Mouse (Mus musculus): ENCODE data around the gene Rps6ka5. TPM values are rescaled to one million over a fixed set of nuclear protein-coding genes. Genes with fewer than 3 reads are reported as not detected.

The Rps6ka5 gene
- 1.9 and 2.5 TPM in 2 replicates for polyA plus RNA-seq (2021; fragmentation: Nextera tagmentation)
- long read RNA-seq, experiment 1, partial matches to known transcripts, result 6 of 11 reads
- long read RNA-seq, experiment 1, other reads (novel, unspliced or antisense), result 5 of 11 reads
- long read RNA-seq, experiment 2, full-length matches to known transcripts, result 22 of 42 reads
- long read RNA-seq, experiment 2, partial matches to known transcripts, result 8 of 42 reads
- long read RNA-seq, experiment 2, other reads (novel, unspliced or antisense), result 12 of 42 reads

DNA sequence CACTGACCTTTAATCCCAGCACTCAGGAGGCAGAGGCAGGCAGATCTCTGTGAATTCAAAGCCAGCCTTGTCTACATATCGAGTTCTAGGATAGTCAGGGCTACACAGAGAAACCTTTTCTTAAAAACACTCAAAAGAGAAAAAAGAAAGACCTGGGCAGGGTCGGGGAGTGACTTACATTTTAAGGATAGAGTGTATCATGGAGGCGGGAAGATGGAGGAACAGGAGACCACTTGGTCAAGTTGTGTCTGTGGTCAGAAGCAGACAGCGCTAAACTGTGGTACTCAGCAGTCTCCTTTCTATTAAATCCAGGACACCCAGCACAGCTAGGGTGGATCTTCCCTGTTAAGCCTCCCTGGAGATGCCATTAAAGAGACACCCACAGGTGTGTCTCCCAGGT, at the start of gene Rps6ka5:
TSS of gene Rps6ka5 (minus strand) at position 333 of the 400 bp plus-strand sequence.

DNA sequence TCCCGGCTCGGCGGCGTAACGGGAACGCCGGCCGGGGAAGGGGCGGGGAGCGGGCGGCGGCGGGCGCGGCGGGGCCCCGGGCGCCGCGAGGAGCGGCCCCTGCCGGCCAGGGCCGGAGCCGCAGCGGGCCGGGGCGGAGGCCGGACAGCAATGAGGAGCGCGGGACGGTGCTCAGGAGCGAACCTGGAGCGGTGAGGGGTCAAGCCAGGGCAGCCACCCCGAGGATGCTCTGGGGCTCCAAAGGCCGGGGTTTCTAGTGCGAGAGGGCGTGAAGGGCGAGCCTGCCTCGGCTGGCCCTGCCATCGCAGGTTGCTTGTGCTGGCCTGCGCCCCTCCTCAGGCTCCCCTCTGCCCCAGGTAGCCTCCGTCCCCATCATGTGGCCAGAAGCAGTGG, 206.0 kb downstream of the Rps6ka5 start, which contains the start of gene Ttc7b:
TSS of gene Ttc7b (minus strand) at position 33 of the 393 bp plus-strand sequence.

Other genes with a start within 250 kb of the Rps6ka5 start
- gene Ttc7b, start 206.2 kb downstream of the Rps6ka5 start, polyA plus RNA-seq (2021; fragmentation: Nextera tagmentation), result 18.5 and 21.0 TPM in 2 replicates
- gene Dglucy, start 52.1 kb upstream of the Rps6ka5 start, polyA plus RNA-seq (2021; fragmentation: Nextera tagmentation), result 2.9 and 5.3 TPM in 2 replicates
- gene Gpr68, start 181.2 kb upstream of the Rps6ka5 start, polyA plus RNA-seq (2021; fragmentation: Nextera tagmentation), result 7.9 and 9.0 TPM in 2 replicates